Mouse (Mus musculus): ENCODE measurements at regions not wholly inside any gene's neighbourhood (a gene's known extent, or its start where the extent isn't known, plus 50 kb on each side); places are given as distances from the start of the nearest gene placed in this dataset.

DNA sequence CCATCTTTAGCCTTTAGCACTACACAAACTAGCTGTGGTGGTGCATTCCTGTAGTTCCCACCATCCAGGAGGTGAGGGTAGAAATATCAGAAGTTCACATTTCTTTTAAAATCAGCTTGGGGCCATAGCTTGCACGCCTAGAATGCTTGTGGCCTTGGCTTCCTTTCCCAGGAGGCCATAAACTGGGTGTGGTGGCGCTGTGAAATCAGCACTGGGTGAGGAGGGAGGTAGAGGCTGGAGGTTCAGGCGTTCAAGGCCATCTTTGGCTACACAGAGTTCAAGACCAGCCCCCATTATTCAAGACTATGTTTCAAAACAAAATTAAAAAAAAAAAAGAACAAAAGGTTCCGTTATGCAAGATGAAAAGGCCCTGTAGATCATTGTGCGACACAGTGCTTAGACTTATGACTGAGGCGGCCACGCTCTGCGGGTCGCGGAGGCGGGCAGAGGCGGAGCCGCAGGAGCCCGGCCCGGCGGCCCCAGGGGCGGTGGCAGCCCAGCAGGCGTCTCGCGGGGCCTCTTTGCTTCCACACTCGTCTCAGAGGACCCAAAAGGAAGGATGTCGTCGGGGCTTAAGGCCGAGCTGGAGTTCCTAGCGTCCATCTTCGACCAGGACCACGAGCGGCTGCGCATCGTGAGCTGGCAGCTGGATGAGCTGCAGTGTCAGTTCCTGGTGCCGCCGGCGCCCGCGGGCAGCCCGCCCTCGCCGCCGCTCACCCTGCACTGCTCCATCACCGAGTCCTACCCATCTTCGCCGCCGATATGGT lies 134.7 kb upstream of the Usp9x start:
- Histone ChIP-seq H3K27me3 (ENCODE audit: control insufficient read depth, insufficient read depth, low read length) (no peaks in the 10 kb centered on the region), H3K9me3 (ENCODE audit: control insufficient read depth, low read length) (no peaks in the 10 kb centered on the region), H3K27ac (ENCODE audit: low read depth, low read length) (no peak overlapping the region), H3K4me3 (ENCODE audit: low read depth, low read length) (peak overlapping the region; percentile 36), H3K4me2 (peak overlapping the region; percentile 55), H3K36me3 (ENCODE audit: control insufficient read depth, insufficient read depth, low read length) (no peaks in the 10 kb centered on the region), H3K9ac (ENCODE audit: low read length) (peak overlapping the region; percentile 59), H3K4me1 (ENCODE audit: control insufficient read depth, insufficient read depth, low read length) (no peaks in the 10 kb centered on the region)
- WGBS, result 17% methylated on average over 43 of the region's 43 CpGs
- DNase-seq (ENCODE audit: low spot score, missing footprints) (peak; percentile 92), ATAC-seq (ENCODE audit: low FRiP score) (peak; percentile 70)

DNA sequence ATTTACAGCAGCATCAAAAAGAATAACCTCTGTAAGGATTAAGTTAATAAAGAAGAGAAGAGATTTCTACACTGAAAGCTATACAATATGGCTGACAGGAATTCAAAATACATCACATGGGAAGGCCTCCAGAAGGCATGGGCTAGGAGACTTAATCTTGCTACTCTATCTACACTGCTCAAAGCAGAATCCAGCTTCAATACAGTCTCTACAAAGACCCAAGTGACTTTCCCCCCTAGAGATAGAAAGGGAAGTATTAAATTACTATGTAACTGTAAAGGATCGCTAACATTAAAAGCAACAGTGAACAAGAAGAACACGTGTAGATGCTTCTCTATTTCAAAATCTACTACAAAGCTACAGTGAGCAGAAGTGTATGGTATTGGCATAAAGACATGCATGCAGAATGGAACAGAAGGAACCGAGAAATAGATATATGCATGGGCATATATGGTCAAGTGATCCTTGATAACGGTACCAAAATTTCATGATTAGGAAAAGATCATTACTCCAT lies 137.9 kb upstream of the Usp9x start:
- Histone ChIP-seq H3K27ac (ENCODE audit: low read depth, low read length) (no peak overlapping the region), H3K9ac (ENCODE audit: low read length) (no peak overlapping the region), H3K9me3 (ENCODE audit: control insufficient read depth, low read length) (no peaks in the 10 kb centered on the region), H3K4me1 (ENCODE audit: control insufficient read depth, insufficient read depth, low read length) (no peaks in the 10 kb centered on the region), H3K36me3 (ENCODE audit: control insufficient read depth, insufficient read depth, low read length) (no peaks in the 10 kb centered on the region), H3K27me3 (ENCODE audit: control insufficient read depth, insufficient read depth, low read length) (no peaks in the 10 kb centered on the region), H3K4me3 (ENCODE audit: low read depth, low read length) (no peak overlapping the region), H3K4me2 (no peak overlapping the region)
- DNase-seq (ENCODE audit: low spot score, missing footprints) (no peak), ATAC-seq (ENCODE audit: low FRiP score) (no peak)
- 86% methylated on average over 4 of the region's 4 CpGs for WGBS

DNA sequence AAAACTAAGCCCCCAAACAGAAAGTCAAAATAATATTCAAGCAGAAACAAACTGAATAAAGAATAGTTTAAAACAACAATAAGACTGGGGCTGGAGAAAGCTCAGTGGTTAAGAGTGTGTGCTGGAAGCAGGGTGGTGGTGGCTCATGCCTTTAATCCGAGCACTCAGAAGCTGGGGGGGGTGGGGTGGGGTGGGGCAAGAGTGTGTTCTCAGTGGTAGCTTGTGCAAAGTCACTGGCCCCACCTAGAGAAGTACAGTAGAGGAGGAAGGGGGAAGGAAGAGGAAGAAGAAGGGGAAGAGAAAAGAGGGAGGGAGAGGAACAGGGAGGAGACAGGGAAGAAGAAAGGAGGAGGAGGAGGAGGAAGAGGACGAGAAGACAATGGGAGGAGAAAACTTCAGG lies 141.1 kb upstream of the Usp9x start:
- H3K9me3 ChIP-seq (ENCODE audit: control insufficient read depth, low read length), result no peaks in the 10 kb centered on the region
- no peak overlapping the region for H3K4me2 ChIP-seq
- no peaks in the 10 kb centered on the region for H3K27me3 ChIP-seq (ENCODE audit: control insufficient read depth, insufficient read depth, low read length)
- no peak for DNase-seq (ENCODE audit: low spot score, missing footprints)
- 49% methylated on average over 2 of the region's 2 CpGs for WGBS
- no peaks in the 10 kb centered on the region for H3K36me3 ChIP-seq (ENCODE audit: control insufficient read depth, insufficient read depth, low read length)
- no peaks in the 10 kb centered on the region for H3K4me1 ChIP-seq (ENCODE audit: control insufficient read depth, insufficient read depth, low read length)
- ATAC-seq (ENCODE audit: low FRiP score), result no peak
- H3K9ac ChIP-seq (ENCODE audit: low read length), result no peak overlapping the region
- H3K4me3 ChIP-seq (ENCODE audit: low read depth, low read length), result no peak overlapping the region
- no peak overlapping the region for H3K27ac ChIP-seq (ENCODE audit: low read depth, low read length)

DNA sequence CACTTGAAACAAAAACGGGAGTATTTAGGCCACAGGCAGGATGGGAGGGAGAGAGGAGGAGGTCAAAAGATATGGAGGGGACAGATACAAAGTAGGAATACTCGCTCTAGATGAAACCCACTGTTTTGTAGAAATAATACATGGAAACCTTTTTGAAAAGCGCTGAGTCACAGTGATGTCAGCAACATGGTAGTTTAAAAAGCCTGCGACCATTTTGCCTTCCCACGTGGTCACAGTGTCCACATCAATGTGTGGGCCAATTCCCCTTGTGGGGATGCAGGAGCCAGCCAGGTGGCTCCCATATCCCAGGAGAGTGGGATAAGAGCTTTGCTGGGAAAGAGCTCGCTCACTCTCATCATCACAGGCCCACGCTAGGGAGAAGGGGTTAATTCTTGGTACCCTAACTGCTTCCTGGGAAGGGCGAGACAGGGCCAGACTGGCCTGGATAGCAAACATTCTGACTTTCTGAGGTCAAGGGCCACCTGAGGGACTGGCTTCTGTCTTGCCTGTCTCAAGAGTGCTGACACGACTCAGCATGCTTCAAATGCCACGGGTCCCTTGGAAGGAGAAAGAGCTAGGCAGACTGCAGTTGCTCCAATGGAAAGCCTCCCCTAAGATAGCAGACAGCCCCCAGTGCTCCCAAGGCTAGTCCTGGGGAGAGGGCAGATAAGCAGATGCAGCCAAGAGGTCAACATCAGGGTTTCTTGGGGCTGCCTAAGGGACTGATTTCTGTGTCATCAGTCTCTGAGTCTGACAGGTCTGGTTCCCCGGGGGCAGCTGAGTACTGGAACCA lies 143.3 kb upstream of the Usp9x start:
- no peak for DNase-seq (ENCODE audit: low spot score, missing footprints)

DNA sequence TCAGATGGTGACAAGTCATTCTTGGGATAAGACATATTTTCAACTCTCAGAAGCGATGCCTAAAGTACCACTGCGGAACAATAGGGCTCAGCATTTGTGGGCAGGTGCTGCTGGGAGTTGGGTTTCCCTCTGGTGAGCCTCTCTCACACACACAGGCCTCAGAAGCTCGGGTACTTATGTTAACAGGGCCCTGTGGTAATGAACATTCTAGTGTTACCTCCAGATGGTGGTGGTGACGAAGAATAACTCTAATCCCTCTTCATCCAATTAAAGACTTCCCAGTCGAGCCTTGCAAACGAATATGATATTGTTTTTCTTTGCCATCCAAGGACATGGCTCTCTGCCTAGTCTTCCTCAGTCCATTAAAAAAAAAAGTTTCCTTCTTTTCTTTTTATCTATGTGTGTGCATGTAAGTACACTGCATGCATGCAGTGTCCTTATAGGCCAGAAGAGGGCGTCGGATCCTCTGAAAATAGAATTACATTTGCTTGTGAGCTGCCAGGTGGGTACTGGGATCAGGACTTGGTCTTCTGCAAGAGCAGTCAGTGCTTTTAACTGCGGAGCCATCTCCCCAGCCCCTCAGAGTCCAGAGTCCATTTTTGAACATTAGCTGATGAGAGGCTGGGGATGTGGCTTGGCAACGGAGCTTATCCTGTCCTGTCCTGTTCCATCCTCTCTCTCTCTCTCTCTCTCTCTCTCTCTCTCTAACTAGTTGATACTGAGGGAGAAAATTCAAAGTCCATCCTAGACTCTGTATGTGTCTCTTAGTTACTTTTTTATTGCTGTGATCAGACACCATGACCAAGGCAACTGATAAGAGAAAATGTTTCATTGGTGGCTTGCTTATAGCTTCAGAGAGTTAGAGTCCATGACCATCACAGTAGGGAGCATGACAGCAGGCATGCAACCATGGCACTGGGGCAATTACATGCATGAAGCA lies 146.3 kb upstream of the Usp9x start:
- Histone ChIP-seq H3K27me3 (ENCODE audit: control insufficient read depth, insufficient read depth, low read length) (no peaks in the 10 kb centered on the region), H3K36me3 (ENCODE audit: control insufficient read depth, insufficient read depth, low read length) (no peaks in the 10 kb centered on the region), H3K4me3 (ENCODE audit: low read depth, low read length) (no peak overlapping the region), H3K4me1 (ENCODE audit: control insufficient read depth, insufficient read depth, low read length) (no peaks in the 10 kb centered on the region), H3K4me2 (no peak overlapping the region), H3K27ac (ENCODE audit: low read depth, low read length) (no peak overlapping the region), H3K9ac (ENCODE audit: low read length) (no peak overlapping the region), H3K9me3 (ENCODE audit: control insufficient read depth, low read length) (no peaks in the 10 kb centered on the region)
- DNase-seq (ENCODE audit: low spot score, missing footprints) (no peak), ATAC-seq (ENCODE audit: low FRiP score) (no peak)
- WGBS, result 73% methylated on average over 10 of the region's 10 CpGs

More for the DNA sequence above, 143.3 kb upstream of the Usp9x start:
- no peak for ATAC-seq (ENCODE audit: low FRiP score)
- 64% methylated on average over 11 of the region's 11 CpGs for WGBS
- no peak overlapping the region for H3K4me2 ChIP-seq
- H3K36me3 ChIP-seq (ENCODE audit: control insufficient read depth, insufficient read depth, low read length), result no peaks in the 10 kb centered on the region
- no peaks in the 10 kb centered on the region for H3K27me3 ChIP-seq (ENCODE audit: control insufficient read depth, insufficient read depth, low read length)
- H3K4me3 ChIP-seq (ENCODE audit: low read depth, low read length), result no peak overlapping the region
- no peaks in the 10 kb centered on the region for H3K4me1 ChIP-seq (ENCODE audit: control insufficient read depth, insufficient read depth, low read length)
- no peak overlapping the region for H3K27ac ChIP-seq (ENCODE audit: low read depth, low read length)
- H3K9ac ChIP-seq (ENCODE audit: low read length), result no peak overlapping the region
- H3K9me3 ChIP-seq (ENCODE audit: control insufficient read depth, low read length), result no peaks in the 10 kb centered on the region

DNA sequence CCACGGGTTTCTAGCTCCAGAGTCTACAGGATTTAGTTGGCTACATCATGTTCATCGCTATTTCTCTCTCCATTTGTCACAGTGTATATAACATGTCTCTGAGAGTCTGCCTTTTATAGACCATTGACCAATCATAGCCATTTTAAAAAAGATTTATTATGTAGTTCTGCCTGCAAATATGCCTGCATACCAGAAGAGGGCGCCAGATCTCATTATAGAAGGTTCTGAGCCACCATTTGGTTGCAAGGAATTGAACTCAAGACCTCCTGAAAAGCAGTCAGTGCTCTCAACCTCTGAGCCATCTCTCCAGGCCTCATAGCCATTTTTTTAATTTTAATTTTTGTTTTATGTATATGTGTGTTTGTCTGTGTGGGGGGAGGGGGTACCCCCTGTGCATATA lies 151.7 kb upstream of the Usp9x start:
- DNase-seq (ENCODE audit: low spot score, missing footprints), result no peak
- Histone ChIP-seq H3K4me1 (ENCODE audit: control insufficient read depth, insufficient read depth, low read length) (no peaks in the 10 kb centered on the region), H3K4me3 (ENCODE audit: low read depth, low read length) (no peak overlapping the region), H3K36me3 (ENCODE audit: control insufficient read depth, insufficient read depth, low read length) (no peaks in the 10 kb centered on the region), H3K9me3 (ENCODE audit: control insufficient read depth, low read length) (no peaks in the 10 kb centered on the region), H3K9ac (ENCODE audit: low read length) (no peak overlapping the region), H3K4me2 (no peak overlapping the region), H3K27ac (ENCODE audit: low read depth, low read length) (no peak overlapping the region), H3K27me3 (ENCODE audit: control insufficient read depth, insufficient read depth, low read length) (no peaks in the 10 kb centered on the region)
- no peak for ATAC-seq (ENCODE audit: low FRiP score)
- WGBS, result 33% methylated on average over 3 of the region's 3 CpGs

DNA sequence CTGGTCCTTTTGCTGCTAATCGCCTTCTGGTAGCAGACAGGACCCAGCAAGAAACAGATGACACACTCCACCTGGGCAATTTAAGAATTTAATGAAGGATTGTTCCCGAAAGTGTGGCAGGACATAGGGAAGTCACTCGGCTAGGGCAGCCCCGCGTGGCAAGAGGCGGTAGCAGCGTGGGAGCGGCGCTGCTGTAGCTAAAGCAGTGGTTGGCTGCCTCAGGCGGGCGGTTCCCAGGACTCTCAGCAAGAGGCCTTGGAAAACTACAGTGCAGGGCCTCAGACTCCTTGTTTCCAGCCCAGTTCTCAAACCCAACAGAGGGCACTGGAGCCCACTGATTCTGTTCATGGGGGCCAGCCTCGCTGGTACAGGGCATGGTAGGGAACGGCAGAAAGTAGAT lies 154.2 kb upstream of the Usp9x start:
- no peak overlapping the region; the same call in 1 of the 2 replicates for H3K4me3 ChIP-seq (ENCODE audit: low read depth, low read length)
- no peak overlapping the region for H3K27ac ChIP-seq (ENCODE audit: low read depth, low read length)
- H3K27me3 ChIP-seq (ENCODE audit: control insufficient read depth, insufficient read depth, low read length), result no peaks in the 10 kb centered on the region
- H3K9ac ChIP-seq (ENCODE audit: low read length), result no peak overlapping the region
- DNase-seq (ENCODE audit: low spot score, missing footprints) (no peak), ATAC-seq (ENCODE audit: low FRiP score) (0 out of 2 replicates have a peak, but pooled peaks have one; percentile 40)
- H3K9me3 ChIP-seq (ENCODE audit: control insufficient read depth, low read length), result no peaks in the 10 kb centered on the region
- H3K4me2 ChIP-seq, result peak overlapping the region; percentile 14; the same call in 1 of the 2 replicates
- 31% methylated on average over 13 of the region's 13 CpGs for WGBS
- no peaks in the 10 kb centered on the region for H3K36me3 ChIP-seq (ENCODE audit: control insufficient read depth, insufficient read depth, low read length)
- H3K4me1 ChIP-seq (ENCODE audit: control insufficient read depth, insufficient read depth, low read length), result no peaks in the 10 kb centered on the region

DNA sequence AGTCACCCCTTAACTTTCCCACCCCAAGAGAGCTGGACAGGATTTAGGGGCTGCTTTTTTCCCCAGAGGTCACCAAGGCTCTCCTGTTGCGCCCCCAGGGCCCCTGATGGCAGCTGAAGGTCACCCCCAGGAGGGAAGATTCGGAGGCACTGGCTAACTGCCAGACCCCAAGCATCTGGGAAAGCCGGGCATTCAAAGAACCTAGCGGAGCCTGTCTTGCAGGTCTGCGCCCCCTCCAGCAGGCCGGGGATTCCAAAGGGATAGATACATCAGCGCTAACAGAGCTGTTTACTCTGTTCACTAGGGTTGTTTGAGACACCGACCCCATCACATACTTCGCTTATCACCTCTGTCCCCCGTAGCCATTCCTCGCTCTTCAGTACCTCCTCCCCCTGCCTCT lies 154.6 kb upstream of the Usp9x start:
- no peak overlapping the region for H3K27ac ChIP-seq (ENCODE audit: low read depth, low read length)
- H3K4me1 ChIP-seq (ENCODE audit: control insufficient read depth, insufficient read depth, low read length), result no peaks in the 10 kb centered on the region
- H3K4me3 ChIP-seq (ENCODE audit: low read depth, low read length), result no peak overlapping the region; the same call in 1 of the 2 replicates
- peak; percentile 88 for DNase-seq (ENCODE audit: low spot score, missing footprints)
- H3K36me3 ChIP-seq (ENCODE audit: control insufficient read depth, insufficient read depth, low read length), result no peaks in the 10 kb centered on the region
- H3K4me2 ChIP-seq, result peak overlapping the region; percentile 14; the same call in 1 of the 2 replicates
- no peak overlapping the region for H3K9ac ChIP-seq (ENCODE audit: low read length)
- 26% methylated on average over 11 of the region's 11 CpGs for WGBS
- H3K9me3 ChIP-seq (ENCODE audit: control insufficient read depth, low read length), result no peaks in the 10 kb centered on the region
- no peaks in the 10 kb centered on the region for H3K27me3 ChIP-seq (ENCODE audit: control insufficient read depth, insufficient read depth, low read length)
- ATAC-seq (ENCODE audit: low FRiP score), result 0 out of 2 replicates have a peak, but pooled peaks have one; percentile 24
